Mouse (Mus musculus): Measurements from ENCODE around the gene Vdac1. TPM values are rescaled to one million over a fixed set of nuclear protein-coding genes. Genes with fewer than 3 reads are reported as not detected.
"Not testable (repeated sequence)": the region's sequence is repeated elsewhere in the genome, so short reads cannot be mapped to it uniquely, and the experiment has no call there.

Gene Vdac1
- polyA plus RNA-seq, 1 experiment from 2014 or later: 203 TPM

DNA sequence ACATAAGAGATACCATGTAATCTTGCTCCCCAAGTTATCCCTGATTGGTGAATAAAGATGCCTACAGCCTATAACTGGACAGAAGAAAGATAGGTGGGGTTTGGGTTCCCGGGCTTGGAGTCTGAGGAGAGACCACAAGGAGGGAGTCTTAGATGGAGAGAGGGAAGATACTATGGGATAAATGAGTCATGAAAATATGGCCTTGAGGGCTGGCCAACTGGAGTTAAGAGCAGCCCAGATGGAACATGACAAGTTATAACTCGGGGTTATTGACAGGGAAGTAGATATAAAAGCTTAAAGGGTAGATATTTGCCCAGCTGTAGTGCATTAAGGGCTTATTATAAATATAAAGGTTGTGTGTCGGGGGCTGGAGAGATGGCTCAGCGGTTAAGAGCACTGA is 12.5 kb upstream of the Vdac1 start:
- 93% methylated on average over 4 of the region's 4 CpGs for WGBS
- H3K27ac ChIP-seq: no peak overlapping the region
- no peak for DNase-seq (ENCODE audit: low spot score)
- peaks cover 33% of the 10 kb centered on the region for H3K4me1 ChIP-seq
- no peaks in the 10 kb centered on the region for H3K36me3 ChIP-seq
- H3K4me3 ChIP-seq: no peak overlapping the region
- no peaks in the 10 kb centered on the region for H3K9me3 ChIP-seq (replicated peaks)
- H3K27me3 ChIP-seq (ENCODE audit: low read depth, poor library complexity, severe bottlenecking): no peaks in the 10 kb centered on the region

DNA sequence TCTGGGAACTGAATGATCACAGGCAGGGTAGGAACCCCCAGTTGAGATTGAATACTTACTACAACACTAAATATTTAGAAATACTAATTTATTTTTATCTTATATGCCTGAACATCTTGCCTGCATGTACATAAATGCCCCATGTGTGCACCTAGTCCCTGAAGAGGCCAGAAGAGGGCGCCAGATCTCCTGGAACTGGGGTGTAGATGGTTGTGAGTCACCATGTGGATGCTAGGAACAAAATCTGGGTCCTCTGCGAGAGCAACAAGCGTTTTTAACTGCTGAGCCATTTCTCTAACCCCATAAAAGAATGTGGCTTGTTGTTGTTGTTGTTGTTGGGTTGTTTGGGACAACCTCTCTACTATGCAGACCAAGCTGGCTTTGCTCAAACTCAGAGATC is 11.9 kb upstream of the Vdac1 start:
- whole genome bisulfite sequencing: 65% methylated on average over 3 of the region's 3 CpGs
- H3K27me3 ChIP-seq (ENCODE audit: low read depth, poor library complexity, severe bottlenecking): no peaks in the 10 kb centered on the region
- no peak for DNase-seq (ENCODE audit: low spot score)
- no peaks in the 10 kb centered on the region for H3K9me3 ChIP-seq (replicated peaks)
- no peak overlapping the region for H3K4me3 ChIP-seq
- H3K36me3 ChIP-seq: no peaks in the 10 kb centered on the region
- H3K27ac ChIP-seq: no peak overlapping the region
- peaks cover 33% of the 10 kb centered on the region for H3K4me1 ChIP-seq

DNA sequence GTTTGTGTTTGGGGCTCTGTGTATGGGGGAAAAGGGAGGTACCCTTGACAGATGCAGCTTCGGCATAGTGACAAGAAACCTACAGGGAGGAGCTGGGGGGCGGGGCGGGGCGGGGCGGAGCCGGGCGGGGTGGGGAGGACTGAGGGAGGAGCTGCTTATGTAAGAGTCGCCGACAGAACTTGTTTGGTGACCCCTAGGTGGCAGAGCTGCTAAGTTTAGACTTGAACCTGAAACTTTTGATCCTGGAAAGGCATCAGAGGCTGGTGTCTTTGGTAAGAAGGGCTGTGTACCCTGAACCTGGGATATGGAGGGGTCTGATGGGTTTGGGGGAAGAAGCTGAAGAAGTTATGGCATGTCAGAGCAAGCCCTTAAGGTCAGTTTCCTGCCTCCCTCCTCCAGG is 9.7 kb upstream of the Vdac1 start:
- peak; percentile 60 for DNase-seq (ENCODE audit: low spot score)
- Histone ChIP-seq H3K27ac (no peak overlapping the region), H3K27me3 (ENCODE audit: low read depth, poor library complexity, severe bottlenecking) (no peaks in the 10 kb centered on the region), H3K36me3 (no peaks in the 10 kb centered on the region), H3K4me3 (no peak overlapping the region), H3K4me1 (peaks cover 27% of the 10 kb centered on the region), H3K9me3 (replicated peaks) (no peaks in the 10 kb centered on the region)
- WGBS: 0% methylated on average over 9 of the region's 9 CpGs

DNA sequence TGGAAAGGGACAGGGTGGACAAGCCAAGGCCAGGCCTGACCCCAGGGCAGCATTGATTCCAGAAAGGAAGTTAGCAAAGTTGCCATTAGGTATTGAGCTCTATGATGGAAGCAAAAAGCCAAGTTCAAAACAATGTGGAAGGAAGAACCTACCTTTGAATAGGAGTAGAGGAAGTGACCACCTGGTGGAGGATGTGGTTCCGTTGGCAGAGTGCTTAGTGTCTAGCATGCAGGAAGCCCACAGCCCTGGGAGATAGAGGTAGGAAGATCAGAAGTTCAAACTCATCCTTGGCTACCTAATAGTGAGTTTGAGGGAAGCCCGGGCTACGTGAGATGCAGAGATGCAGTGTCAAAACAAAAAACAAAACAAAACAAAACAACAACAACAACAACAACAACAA is 8.4 kb upstream of the Vdac1 start:
- peaks cover 17% of the 10 kb centered on the region for H3K4me1 ChIP-seq
- 95% methylated on average over 3 of the region's 3 CpGs for WGBS
- H3K36me3 ChIP-seq: 0 out of 2 replicates have a peak, but pooled peaks cover 2% of the 10 kb centered on the region
- DNase-seq (ENCODE audit: low spot score): no peak
- H3K9me3 ChIP-seq (replicated peaks): no peaks in the 10 kb centered on the region
- no peak overlapping the region for H3K27ac ChIP-seq
- no peaks in the 10 kb centered on the region for H3K27me3 ChIP-seq (ENCODE audit: low read depth, poor library complexity, severe bottlenecking)
- no peak overlapping the region for H3K4me3 ChIP-seq

DNA sequence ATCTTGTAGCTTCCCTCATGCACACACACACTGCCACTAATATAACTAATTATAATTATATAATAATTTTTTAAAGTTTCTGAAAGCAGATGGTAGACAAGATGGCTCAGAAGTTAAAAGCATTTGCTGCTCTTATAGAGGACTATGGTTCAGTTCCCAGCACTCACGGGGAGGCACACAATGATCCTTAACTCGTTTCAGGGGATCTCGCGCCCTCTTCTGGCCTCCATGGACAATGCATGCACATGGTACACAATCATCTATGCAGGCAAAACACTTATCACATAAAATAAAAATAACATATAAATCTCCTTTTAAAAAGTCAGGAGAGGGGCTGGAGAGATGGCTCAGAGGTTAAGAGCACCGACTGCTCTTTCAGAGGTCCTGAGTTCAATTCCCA is 6.0 kb upstream of the Vdac1 start:
- WGBS: 86% methylated on average over 5 of the region's 5 CpGs

DNA sequence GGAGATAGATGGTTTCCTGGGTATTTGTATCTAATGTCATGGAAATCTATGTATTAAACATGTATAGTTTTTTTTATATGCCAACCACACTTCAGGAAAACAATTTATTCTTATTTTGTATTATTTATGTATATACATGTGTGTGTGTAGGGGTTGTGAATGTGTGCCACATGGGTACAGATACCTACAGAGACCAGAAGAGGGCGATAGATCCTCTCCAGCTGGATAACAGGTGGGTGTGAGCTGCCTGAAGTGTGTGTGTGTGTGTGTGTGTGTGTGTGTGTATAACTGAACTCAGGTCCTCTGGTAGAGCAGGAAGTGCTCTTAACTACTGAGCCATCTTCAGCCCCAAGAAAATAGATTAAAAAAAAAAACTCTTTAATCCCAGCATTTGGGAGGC is 5.1 kb upstream of the Vdac1 start:
- Histone ChIP-seq H3K27ac (no peak overlapping the region), H3K4me3 (no peak overlapping the region), H3K9me3 (replicated peaks) (no peaks in the 10 kb centered on the region), H3K36me3 (0 out of 2 replicates have a peak, but pooled peaks cover 2% of the 10 kb centered on the region), H3K27me3 (ENCODE audit: low read depth, poor library complexity, severe bottlenecking) (no peaks in the 10 kb centered on the region), H3K4me1 (peaks cover 30% of the 10 kb centered on the region)
- WGBS: 86% methylated on average over 1 of the region's 1 CpGs
- DNase-seq (ENCODE audit: low spot score): no peak

More for the DNA sequence above, 6.0 kb upstream of the Vdac1 start:
- H3K4me1 ChIP-seq: peaks cover 26% of the 10 kb centered on the region
- no peaks in the 10 kb centered on the region for H3K9me3 ChIP-seq (replicated peaks)
- DNase-seq (ENCODE audit: low spot score): no peak
- no peak overlapping the region for H3K27ac ChIP-seq
- 0 out of 2 replicates have a peak, but pooled peaks cover 2% of the 10 kb centered on the region for H3K36me3 ChIP-seq
- no peak overlapping the region for H3K4me3 ChIP-seq
- no peaks in the 10 kb centered on the region for H3K27me3 ChIP-seq (ENCODE audit: low read depth, poor library complexity, severe bottlenecking)

DNA sequence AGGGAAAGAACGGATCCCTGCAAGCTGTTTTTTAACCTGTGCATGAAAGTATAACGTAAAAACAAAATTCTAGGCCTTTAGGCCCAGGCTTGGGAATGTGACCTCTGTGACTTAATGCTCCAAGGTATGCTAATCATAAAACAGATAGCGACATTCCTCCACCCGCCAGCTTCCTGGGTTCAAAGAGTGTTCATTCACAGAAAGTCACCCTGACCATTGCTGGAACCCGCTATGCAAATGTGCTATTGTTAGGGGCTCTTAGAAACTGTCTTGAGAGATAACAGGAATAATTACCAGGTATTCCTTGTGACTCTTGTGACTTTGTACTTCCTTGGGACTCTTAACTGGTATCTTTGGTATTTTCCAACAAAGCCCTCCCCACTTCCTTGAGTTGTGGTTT is 3.6 kb upstream of the Vdac1 start:
- not testable (repeated sequence) for DNase-seq (ENCODE audit: low spot score); H3K36me3 ChIP-seq; H3K9me3 ChIP-seq (replicated peaks); H3K27ac ChIP-seq; H3K27me3 ChIP-seq (ENCODE audit: low read depth, poor library complexity, severe bottlenecking); H3K4me3 ChIP-seq
- peaks cover 25% of the 10 kb centered on the region for H3K4me1 ChIP-seq
- 94% methylated on average over 5 of the region's 5 CpGs for WGBS

DNA sequence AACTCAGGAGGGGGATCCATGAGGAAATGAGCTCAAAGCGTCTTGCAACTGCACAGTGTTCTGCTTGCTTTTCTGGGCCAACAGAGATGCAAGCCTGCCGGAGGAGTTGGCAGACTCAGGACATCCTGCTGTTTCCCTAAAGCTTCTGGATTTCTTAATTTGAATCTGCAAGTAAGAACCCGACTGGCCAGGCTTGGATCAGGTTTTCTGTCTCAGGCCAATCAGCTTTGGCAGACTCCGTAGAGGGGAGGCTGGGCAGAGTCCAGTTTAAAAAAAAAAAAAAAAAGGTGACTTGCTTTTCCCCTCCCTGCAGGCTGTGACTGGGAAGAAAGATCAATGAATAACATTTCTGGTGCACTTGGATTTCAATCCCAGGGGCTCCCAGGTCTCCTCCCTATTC is 2.1 kb upstream of the Vdac1 start:
- WGBS: 51% methylated on average over 4 of the region's 4 CpGs
- Histone ChIP-seq H3K27ac (0 out of 2 replicates have a peak overlapping the region, but pooled peaks have one; percentile 50), H3K4me3 (peak overlapping the region; percentile 35)

DNA sequence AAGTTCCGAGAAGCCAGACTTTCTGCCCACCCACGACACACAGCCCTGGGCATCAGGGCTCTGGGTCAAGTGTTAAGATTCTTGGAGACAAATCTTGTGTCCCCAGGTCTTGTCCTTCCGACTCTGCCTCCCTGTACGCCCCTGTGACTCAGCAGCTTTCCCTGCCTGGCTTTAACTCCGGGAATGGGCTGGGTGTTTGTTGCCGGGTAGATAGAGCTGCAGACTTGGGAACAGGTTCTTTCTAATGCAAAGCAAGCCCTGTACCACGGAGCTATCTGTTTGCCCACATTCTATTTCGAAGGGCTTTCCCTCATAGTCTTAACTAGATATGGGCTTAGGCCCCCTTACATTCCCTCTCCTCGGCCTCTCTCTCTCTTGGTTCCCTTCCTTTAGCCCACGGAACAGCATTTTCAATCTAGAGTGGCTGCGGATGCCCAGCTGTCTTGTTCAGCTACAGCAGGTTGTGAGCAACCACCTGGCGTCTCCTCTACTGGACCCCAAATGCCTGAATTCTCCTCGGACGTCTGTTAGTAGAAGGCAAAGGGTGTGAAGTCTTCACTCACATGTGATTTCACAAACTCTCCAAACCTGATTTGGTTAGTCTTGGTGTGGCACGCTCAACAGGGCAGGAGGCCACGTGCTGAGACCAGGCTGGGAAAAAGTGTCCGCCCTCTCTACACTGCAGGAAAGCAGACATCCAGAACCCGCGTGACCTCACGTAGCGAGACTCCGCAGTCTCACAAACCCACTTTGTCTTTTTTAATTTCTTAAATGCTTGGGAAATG is 782 bp upstream of the Vdac1 start:
- 14% methylated on average over 22 of the region's 22 CpGs for WGBS
- Histone ChIP-seq H3K27me3 (ENCODE audit: low read depth, poor library complexity, severe bottlenecking) (no peaks in the 10 kb centered on the region), H3K9me3 (replicated peaks) (no peaks in the 10 kb centered on the region), H3K4me1 (peaks cover 50% of the 10 kb centered on the region), H3K36me3 (0 out of 2 replicates have a peak, but pooled peaks cover 2% of the 10 kb centered on the region), H3K27ac (peak overlapping the region; percentile 95), H3K4me3 (peak overlapping the region; percentile 75)
- no peak for DNase-seq (ENCODE audit: low spot score)

More for the DNA sequence above, 2.1 kb upstream of the Vdac1 start:
- H3K36me3 ChIP-seq: 0 out of 2 replicates have a peak, but pooled peaks cover 2% of the 10 kb centered on the region
- DNase-seq (ENCODE audit: low spot score): no peak
- no peaks in the 10 kb centered on the region for H3K9me3 ChIP-seq (replicated peaks)
- H3K4me1 ChIP-seq: peaks cover 36% of the 10 kb centered on the region
- H3K27me3 ChIP-seq (ENCODE audit: low read depth, poor library complexity, severe bottlenecking): no peaks in the 10 kb centered on the region

DNA sequence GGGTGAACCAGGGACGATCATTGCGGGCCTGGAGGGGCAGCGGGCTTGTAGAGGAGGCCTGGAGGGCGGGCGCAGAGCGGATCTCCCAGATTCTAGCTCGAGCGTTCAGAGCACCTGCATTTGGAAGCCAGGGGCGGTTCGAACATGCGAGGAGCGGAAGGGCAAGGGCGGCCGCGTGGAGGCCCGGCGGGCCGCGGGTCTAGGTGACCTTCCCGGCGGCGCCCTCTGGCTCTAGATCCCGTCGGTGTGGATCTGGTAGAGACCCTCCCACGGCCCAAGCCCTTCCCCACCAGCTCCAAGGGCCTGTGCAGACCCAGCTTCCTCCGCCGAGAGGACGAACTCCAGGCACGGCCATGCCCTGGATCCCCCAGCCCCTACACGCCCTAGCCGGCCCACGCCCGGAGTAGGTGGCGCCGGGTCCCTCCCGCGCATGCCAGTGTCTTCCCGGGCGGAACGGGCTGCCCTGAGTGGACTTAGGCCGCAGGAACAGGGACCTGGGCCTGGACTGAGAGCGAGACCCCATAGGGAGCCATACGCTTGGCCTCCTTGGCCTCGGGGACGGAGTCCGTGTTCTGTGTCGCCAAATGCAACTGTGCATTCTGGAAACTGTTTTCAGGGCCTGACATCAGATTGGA is 744 bp downstream of the Vdac1 start:
- H3K36me3 ChIP-seq: 0 out of 2 replicates have a peak, but pooled peaks cover 2% of the 10 kb centered on the region
- H3K27me3 ChIP-seq (ENCODE audit: low read depth, poor library complexity, severe bottlenecking): no peaks in the 10 kb centered on the region
- DNase-seq (ENCODE audit: low spot score): no peak
- H3K4me1 ChIP-seq: peaks cover 56% of the 10 kb centered on the region
- H3K4me3 ChIP-seq: peak overlapping the region; percentile 75
- H3K9me3 ChIP-seq (replicated peaks): no peaks in the 10 kb centered on the region
- WGBS: under 1% methylated on average over 47 of the region's 47 CpGs
- peak overlapping the region; percentile 95 for H3K27ac ChIP-seq

DNA sequence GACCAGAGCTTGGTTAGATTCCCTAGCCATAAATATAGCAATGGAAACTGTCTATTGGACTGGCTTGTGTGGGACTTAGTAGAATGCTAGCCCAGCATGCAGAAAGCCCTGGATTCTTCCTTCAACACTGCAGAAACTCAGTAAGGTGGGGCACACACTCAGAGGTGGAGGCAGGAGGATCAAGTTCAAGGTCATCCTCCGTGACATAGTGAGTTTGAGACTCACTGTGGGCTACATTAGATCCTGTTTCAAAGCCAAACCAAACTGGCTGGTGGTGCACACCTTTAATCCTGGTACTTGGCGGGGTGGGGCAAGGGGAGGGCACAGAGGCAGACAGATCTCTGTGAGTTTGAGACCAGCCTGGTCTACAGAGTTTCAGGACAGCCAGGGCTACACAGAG is 3.7 kb downstream of the Vdac1 start:
- WGBS: 91% methylated on average over 2 of the region's 2 CpGs
- Histone ChIP-seq H3K27ac (no peak overlapping the region), H3K36me3 (0 out of 2 replicates have a peak, but pooled peaks cover 2% of the 10 kb centered on the region), H3K4me1 (peaks cover 48% of the 10 kb centered on the region), H3K4me3 (no peak overlapping the region), H3K9me3 (replicated peaks) (no peaks in the 10 kb centered on the region), H3K27me3 (ENCODE audit: low read depth, poor library complexity, severe bottlenecking) (no peaks in the 10 kb centered on the region)
- DNase-seq (ENCODE audit: low spot score): no peak

DNA sequence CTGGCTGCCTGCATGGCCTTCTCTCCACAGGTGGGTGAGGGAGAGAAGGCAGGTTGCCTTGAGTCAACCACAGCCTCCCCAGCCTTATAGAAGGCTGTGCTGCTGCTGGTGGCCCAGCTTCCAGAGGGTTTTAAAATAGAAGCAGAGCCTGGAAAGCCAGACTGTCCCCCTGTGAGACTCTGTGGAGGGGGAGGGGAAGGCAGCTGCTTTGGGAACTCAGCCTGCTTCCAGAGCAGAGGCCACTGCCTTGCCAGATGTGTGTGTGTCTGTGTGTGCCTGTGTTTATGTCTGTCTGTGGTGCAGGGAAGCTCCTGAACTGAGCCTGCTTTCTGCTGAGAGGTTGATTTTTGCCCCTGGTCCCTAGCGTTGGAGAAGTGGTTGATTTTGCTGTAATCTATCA is 4.5 kb downstream of the Vdac1 start:
- no peaks in the 10 kb centered on the region for H3K9me3 ChIP-seq (replicated peaks)
- 0 out of 2 replicates have a peak, but pooled peaks cover 2% of the 10 kb centered on the region for H3K36me3 ChIP-seq
- no peaks in the 10 kb centered on the region for H3K27me3 ChIP-seq (ENCODE audit: low read depth, poor library complexity, severe bottlenecking)
- no peak overlapping the region for H3K4me3 ChIP-seq
- DNase-seq (ENCODE audit: low spot score): peak; percentile 50
- peak overlapping the region; percentile 58; the same call in 1 of the 2 replicates for H3K27ac ChIP-seq
- 72% methylated on average over 1 of the region's 1 CpGs for WGBS
- peaks cover 42% of the 10 kb centered on the region for H3K4me1 ChIP-seq

DNA sequence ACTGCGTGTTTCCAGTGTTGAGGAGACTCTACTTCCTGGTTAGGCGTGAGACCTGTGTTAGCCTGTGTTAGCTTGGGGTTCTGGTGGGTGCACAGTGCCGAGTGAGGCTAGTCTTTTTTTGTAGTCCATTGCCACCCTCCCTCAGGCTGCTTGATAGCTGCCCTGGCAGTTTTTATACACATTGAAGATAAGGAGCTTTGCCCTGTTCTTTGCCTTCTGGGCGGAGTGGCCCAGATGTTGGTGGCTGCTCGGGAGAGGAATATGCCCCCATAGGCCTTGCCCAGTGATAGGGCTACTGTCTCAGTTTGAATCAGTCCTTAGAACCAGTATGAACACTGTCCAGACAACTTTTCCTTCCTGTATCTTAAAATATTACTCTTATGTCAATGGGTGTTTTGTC is 5.7 kb downstream of the Vdac1 start:
- H3K9me3 ChIP-seq (replicated peaks): no peaks in the 10 kb centered on the region
- 0 out of 2 replicates have a peak, but pooled peaks cover 2% of the 10 kb centered on the region for H3K36me3 ChIP-seq
- 96% methylated on average over 5 of the region's 5 CpGs for whole genome bisulfite sequencing
- H3K4me1 ChIP-seq: peaks cover 43% of the 10 kb centered on the region
- no peak for DNase-seq (ENCODE audit: low spot score)
- H3K27me3 ChIP-seq (ENCODE audit: low read depth, poor library complexity, severe bottlenecking): no peaks in the 10 kb centered on the region
- H3K4me3 ChIP-seq: no peak overlapping the region
- no peak overlapping the region for H3K27ac ChIP-seq
